Mouse (Mus musculus) subcutaneous adipose tissue, adult 2 months (tissue): Measurements from ENCODE around the gene Olfr221. TPM values are rescaled to one million over a fixed set of nuclear protein-coding genes. Genes with fewer than 3 reads are reported as not detected.

Experiments
- polyA plus RNA-seq: library from polyadenylated mRNA; depleted of rRNA; stranded (reverse); fragments of >200 nt; gene quantifications from 2 replicates; pipeline ENCODE4 v1.2.3, GENCODE M21; 2012; ENCODE audit warnings: low replicate concordance; rRNA removed

Olfr221 gene
- not detected in 2 replicates for polyA plus RNA-seq

GRCm38 (mm10) chr14:52042359-52042758, at the start of gene Olfr221:
Olfr221 (minus strand) TSS chr14:52042459.

GRCm38 (mm10) chr14:52020486-52021137, 21.6 kb downstream of the Olfr221 start, which contains the start of gene Zfp219:
Zfp219 (minus strand) TSS chr14:52020733.

GRCm38 (mm10) chr14:52015445-52016100, 26.7 kb downstream of the Olfr221 start, which contains the start of gene Tmem253:
Tmem253 (plus strand) TSS chr14:52015658.

GRCm38 (mm10) chr14:51984247-51985231, 57.7 kb downstream of the Olfr221 start, which contains the start of gene Arhgef40:
Arhgef40 (plus strand) TSS chr14:51984719.

Other genes with a start within 250 kb of the Olfr221 start
- not detected in 2 replicates for gene AY358078, start 242.4 kb downstream of the Olfr221 start, polyA plus RNA-seq
- not detected in 2 replicates for gene Ear6, start 188.8 kb downstream of the Olfr221 start, polyA plus RNA-seq
- 28.2 and 46.1 TPM in 2 replicates for gene Mettl17, start 157.6 kb downstream of the Olfr221 start, polyA plus RNA-seq
- gene Slc39a2, start 149.6 kb downstream of the Olfr221 start, polyA plus RNA-seq, result 0.67 and 6.4 TPM in 2 replicates
- gene Ndrg2, start 128.3 kb downstream of the Olfr221 start, polyA plus RNA-seq, result 267 and 271 TPM in 2 replicates
- gene Tppp2, start 124.0 kb downstream of the Olfr221 start, polyA plus RNA-seq, result not detected in 2 replicates
- 0.27 and 0.34 TPM in 2 replicates for gene Rnase13, start 119.7 kb downstream of the Olfr221 start, polyA plus RNA-seq
- 99.6 and 169 TPM in 2 replicates for gene Arhgef40, start 57.7 kb downstream of the Olfr221 start, polyA plus RNA-seq
- 0.84 and 0.99 TPM in 2 replicates for gene Tmem253, start 26.8 kb downstream of the Olfr221 start, polyA plus RNA-seq
- gene Zfp219, start 21.7 kb downstream of the Olfr221 start, polyA plus RNA-seq, result 64.1 and 86.8 TPM in 2 replicates
- gene Hnrnpc, start 61.6 kb upstream of the Olfr221 start, polyA plus RNA-seq, result 56.3 and 109 TPM in 2 replicates
- 1.0 and 2.4 TPM in 2 replicates for gene Rpgrip1, start 68.2 kb upstream of the Olfr221 start, polyA plus RNA-seq
- gene Supt16, start 155.0 kb upstream of the Olfr221 start, polyA plus RNA-seq, result 8.7 and 17.8 TPM in 2 replicates
- gene Chd8, start 215.3 kb upstream of the Olfr221 start, polyA plus RNA-seq, result 26.5 and 40.1 TPM in 2 replicates
- 31.8 and 44.0 TPM in 2 replicates for gene Tox4, start 236.7 kb upstream of the Olfr221 start, polyA plus RNA-seq
- 16.9 and 18.2 TPM in 2 replicates for gene Rab2b, start 237.1 kb upstream of the Olfr221 start, polyA plus RNA-seq